Mouse (Mus musculus) mouse embryonic stem cell (cell line): ENCODE measurements around the gene Pip5kl1.

Experiments
- in situ Hi-C, 2 experiments: fragments of 300-500 bp; cut with MboI; formaldehyde crosslinking; loops; 1 replicate in 1 of 2; 3 replicates in 1 of 2; pipeline ENCODE4 v1.14.3; 2019 to 2020; ENCODE audit warnings: low sequenced_read_pairs in 2 of 2, low pct_unique_long_range_greater_than_20kb in 1 of 2, mixed read lengths in 1 of 2; ENCODE audit not compliant: unreplicated experiment in 1 of 2

Pip5kl1 gene

GRCm38 (mm10) chr2:32578146-32579046 is 3.8 kb downstream of the Pip5kl1 start:
- in situ Hi-C loops = no loop called here

- in situ Hi-C loops = no loop called here
These were observed 7.0 kb downstream of the Pip5kl1 start for GRCm38 (mm10) chr2:32581450-32582095.

DNA sequence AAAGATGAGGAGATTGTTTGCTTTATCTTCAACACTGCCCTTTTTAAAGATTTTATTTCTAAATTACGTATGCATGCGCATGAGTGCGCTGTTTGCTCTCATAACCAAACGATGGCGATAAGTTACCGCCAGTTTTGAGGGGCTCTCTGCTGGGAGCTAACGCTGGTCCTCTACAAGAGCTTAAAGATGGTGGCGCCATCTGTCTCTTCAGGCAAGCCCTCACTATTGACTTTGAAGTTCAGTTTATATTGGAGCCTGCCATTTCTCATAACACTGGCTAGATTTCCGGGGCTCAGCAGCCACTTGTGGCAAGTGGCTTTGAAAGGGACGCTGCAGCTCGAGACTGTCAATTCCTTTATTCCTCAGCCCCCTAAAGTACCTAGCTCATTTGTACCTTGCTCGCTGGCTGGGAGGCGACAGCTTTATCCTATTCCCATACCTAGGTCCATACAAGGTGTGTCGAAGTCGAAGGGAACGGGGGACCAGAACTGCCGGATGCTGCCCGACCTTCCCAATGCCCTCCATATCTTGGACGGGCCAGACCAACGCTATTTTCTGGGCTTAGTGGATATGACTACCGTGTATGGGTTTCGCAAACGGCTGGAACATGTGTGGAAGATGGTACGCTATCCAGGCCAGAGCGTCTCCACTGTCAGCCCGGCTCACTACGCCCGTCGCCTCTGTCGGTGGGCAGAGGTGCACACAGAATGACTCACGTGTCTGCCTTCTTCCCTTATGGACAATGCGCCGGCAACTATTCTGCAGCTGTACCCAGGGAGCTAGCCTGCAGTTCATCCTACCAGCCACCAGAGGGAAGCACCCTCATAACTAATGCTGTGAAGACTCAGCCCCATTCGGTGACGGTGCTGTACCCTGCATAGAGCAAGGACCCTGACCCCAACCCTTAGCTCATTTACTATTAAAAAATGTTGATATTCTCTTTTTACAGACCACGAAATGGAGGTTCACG is 8.5 kb downstream of the Pip5kl1 start:
- in situ Hi-C loops = no loop called here

DNA sequence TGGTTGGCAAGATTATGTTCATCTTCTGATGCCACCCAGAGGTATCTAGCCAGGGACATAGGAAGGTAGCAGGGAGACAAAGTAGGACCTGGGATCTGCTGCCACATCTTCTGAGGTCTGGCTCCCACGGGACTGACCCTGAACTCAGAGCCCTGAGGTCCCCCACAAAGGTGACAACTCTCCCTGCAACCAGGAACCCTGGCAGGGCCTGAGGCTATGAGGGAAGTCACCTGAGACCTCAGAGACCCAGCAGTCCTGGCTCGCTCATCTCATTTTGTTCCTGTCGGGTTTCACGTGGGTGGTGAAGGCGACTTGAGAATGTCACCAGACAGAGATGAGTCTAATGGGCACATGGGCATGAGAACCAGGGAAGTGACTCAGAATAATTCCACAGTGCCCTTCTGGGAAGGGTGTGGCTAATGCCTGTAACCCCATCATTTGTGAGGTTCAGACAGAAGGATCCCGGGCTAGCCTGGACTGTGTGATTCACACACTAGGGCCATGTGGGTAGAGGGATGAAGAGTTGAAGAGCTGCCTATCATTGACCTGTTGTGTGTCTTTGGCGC is 10.6 kb downstream of the Pip5kl1 start:
- in situ Hi-C loops = no loop called here

GRCm38 (mm10) chr2:32586871-32587351 is 12.3 kb downstream of the Pip5kl1 start, which contains the start of gene St6galnac4:
St6galnac4 (plus strand) TSS chr2:32587095.
- in situ Hi-C loops = no loop called here

DNA sequence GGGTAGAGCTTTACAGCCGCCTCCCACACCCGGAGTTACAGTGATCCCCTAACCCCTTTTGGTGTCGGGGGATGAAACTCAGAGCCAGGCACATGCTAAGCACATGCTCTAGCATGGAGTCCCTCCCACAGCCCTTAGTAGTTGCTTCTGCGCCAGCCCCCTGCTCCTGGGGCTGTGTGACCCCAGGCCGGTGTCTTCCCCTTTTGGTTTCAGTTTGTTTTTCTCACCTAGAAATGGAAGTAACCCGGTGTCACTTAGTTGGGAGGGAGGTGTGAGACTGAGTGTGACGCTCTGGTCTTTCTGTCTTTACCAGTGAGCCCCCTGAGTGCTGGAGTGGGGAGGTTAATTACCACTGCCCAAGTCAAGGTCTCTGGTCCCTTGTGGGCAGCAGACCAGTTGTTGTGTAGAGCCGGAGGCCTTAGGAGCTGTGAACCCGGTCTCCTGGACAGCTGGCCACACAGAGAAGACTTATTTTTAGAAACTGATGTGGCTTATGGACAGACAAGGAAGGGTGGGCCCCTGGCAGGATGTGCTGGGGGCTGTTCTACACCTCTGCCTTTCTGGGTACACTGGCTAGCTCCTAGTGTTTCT is 13.2 kb downstream of the Pip5kl1 start:
- in situ Hi-C loops = no loop called here

DNA sequence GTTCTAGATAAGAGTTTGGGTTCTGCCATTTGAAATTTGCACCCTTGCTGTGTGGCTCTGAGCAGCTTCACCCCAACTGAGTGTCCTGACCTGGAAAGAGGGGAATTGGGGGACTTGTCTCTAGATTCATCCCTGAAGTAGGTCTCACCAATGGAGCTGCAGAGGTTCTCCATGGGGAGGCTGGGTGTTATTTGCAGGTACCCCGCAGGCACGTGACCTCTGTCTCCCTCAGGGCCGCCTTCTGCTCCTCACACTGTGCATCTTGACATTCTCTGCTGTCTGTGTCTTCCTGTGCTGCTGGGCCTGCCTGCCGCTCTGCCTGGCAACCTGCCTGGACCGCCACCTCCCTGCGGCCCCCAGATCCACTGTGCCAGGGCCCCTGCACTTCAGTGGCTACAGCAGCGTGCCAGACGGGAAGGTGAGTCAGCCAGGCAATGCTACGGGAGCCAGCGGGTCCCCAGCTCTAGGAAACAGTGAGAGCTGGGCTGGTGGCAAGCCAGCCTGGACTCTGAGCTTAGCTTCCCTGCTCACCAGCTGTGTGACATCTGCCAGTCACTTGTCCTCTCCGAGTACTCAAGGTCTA is 14.7 kb downstream of the Pip5kl1 start:
- in situ Hi-C loops = no loop called here

DNA sequence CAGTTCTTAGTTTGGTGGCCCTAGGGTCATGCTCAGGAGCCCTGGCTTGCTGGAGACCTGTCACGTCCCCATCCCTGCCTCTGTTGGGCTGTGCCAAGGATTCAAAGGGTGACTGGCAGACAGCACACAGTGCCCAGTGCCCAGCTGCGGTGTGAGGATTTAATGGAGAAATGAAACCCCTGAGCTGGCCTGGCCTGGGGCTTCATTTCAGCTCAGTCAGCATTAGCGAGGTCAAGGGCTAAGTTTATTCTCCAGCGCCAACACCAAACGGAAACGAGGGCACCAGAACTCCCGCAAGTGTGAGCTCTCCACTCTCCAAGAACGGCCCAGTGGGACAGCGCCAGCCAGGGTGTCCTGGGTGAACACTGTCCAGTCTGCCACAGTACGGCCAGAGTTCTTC is 15.6 kb downstream of the Pip5kl1 start:
- in situ Hi-C loops = no loop called here

GRCm38 (mm10) chr2:32591249-32591648 is 16.7 kb downstream of the Pip5kl1 start:
- in situ Hi-C loops = no loop called here

GRCm38 (mm10) chr2:32596725-32597124 is 22.1 kb downstream of the Pip5kl1 start:
- in situ Hi-C loops = no loop called here

DNA sequence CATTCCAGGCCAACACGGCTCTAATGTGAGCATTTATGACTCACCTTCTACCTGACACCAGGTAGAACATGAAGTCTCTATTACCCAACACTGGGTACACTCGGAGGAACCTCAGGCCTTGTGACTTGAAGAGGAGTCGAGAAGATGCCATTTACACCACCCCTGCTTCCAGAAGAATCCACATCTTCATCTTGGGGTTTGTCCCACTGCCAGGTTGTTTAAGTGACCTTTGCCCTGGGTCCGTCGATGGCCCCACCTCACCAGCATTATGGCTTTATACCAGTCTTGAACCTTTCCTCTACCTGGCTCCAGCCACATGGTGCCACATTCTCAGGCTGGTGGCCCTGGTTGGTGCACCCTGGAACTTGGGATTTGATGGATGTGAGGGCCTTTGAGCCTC is 22.7 kb downstream of the Pip5kl1 start:
- in situ Hi-C loops = no loop called here

DNA sequence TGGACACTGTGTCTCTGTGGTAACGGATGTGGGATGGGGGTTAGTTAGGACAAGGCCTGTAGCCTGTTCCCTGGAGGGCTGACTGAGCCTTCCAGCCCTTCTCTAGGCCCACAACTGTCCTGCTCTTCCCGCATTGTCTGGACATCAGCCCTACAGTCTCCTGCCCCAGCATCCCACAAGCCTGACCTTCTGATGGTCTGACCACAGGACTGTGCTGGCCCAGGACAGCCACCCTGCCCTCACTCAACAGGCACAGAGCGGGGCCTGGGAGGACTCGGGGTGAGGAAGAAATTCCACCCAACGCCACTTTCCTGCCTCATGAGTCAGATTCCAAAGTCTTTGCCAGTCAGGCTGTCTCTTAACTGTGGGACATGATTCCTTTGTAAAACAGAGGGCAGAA is 23.1 kb downstream of the Pip5kl1 start:
- in situ Hi-C loops = no loop called here

DNA sequence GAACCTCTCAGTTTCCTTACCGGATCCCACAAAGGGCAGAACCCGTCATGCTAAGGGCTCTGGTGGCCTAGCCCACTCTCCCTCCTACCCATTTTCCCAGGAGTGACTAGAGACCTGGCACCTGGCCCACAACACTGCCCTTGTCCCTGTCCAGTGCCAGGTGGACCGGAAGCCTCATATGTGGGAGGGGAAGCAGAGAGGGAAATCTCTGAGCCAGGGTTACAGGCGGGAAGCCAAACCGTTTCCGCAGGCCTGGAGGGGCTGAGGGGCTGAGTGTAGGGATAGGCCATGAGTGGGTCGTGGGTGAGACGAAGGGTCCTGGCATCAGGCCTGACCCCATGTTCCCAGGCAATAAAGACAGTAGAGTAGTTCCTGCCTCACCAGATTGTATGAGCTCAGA is 23.9 kb downstream of the Pip5kl1 start:
- in situ Hi-C loops = no loop called here

DNA sequence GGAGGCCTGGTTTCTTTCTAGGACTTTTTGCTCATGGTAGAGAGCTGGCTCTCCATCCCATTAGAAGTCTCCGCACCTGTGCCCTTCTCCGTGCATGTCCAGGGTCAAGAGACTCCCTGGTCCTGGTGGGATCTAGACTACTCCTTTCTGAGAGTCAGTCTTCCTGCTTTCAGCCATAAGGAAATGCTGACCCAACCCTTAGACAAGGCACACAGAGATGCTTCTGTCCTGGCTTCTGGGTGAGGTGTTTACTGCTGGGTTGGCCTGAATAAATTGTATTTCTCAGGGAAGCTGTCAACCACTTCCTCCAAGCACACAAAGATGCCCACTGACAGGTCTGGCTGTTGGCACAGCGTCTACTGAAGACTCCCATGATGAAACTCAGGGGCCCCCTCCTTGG is 24.8 kb downstream of the Pip5kl1 start, which contains the start of gene St6galnac6:
St6galnac6 (plus strand) TSS at position 301 of the 400 bp plus-strand sequence.
- in situ Hi-C loops = no loop called here

- in situ Hi-C loops = no loop called here
These were observed 26.9 kb downstream of the Pip5kl1 start for GRCm38 (mm10) chr2:32601417-32602065.

DNA sequence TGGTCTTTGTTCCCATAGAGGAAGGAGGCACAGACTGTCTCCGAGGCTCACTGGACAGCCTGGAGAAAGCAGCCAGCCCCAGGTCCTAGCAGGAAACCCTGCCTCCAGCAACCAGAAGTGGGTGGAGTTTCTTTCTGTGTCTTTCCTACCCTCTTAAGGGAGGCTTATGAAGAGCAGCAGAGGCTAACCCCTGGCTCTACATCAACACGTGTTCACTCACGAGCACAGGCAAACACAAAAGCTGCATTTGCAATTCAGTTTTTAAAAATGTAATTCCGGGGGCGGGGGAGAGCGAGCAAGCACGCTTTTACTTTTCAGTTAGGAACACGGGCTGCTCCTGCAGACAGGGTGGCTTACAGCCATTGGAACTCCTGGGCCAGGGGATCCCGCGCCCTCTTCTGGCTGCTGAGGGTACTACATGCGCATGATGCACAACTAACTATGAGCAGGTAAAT is 28.0 kb downstream of the Pip5kl1 start:
- in situ Hi-C loops = no loop called here

GRCm38 (mm10) chr2:32604631-32605030 is 30.0 kb downstream of the Pip5kl1 start:
- in situ Hi-C loops = no loop called here
